Mouse (Mus musculus): ENCODE measurements around the gene Gal3st4. TPM values are rescaled to one million over a fixed set of nuclear protein-coding genes. Genes with fewer than 3 reads are reported as not detected.

Gal3st4 gene
- polyA plus RNA-seq, 1 experiment = not detected

DNA sequence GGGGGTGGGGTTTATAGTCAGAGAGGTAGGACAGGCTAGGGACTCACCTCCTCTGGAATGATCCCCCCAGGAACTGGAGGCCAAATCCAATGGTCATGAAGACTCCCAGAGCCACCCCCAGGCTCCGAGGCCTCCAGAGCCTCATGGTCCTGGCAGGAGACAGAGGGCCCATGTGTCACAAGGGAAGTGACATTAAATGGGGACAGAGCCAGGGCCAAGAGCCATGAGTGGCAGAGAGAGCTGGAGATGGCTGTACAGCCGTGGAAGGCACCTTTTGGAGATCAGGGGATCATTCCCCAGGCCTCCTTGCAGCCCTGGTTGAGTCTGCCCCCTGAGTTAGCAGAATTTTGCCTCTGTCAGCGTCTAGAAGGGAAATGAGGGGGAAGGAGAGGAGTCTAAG, 1.4 kb downstream of the Gal3st4 start:
- H3K4me2 ChIP-seq (ENCODE audit: low read depth) = no peak overlapping the region
- H3K4me3 ChIP-seq = no peak overlapping the region
- TF ChIP-seq TCF12 (IDR thresholded peaks at IDR 0.05; ENCODE audit: insufficient read depth, poor library complexity, severe bottlenecking) (no peak), MYOD1 (IDR thresholded peaks at IDR 0.05; ENCODE audit: control insufficient read depth in 1 of 3, insufficient read length in 2 of 3, low read depth in 2 of 3) (no peak), MAX (IDR thresholded peaks at IDR 0.05; ENCODE audit: low read depth) (no peak), E2F4 (IDR thresholded peaks at IDR 0.05; ENCODE audit: insufficient read depth) (no peak), CEBPB (IDR thresholded peaks at IDR 0.05; ENCODE audit: insufficient read depth, poor library complexity, severe bottlenecking) (no peak), SRF (IDR thresholded peaks at IDR 0.05; ENCODE audit: control insufficient read depth, insufficient read length, low read depth) (no peak), POLR2A (IDR thresholded peaks at IDR 0.05; ENCODE audit: insufficient read length, low read depth) (no peak), POLR2AphosphoS2 (IDR thresholded peaks at IDR 0.05; ENCODE audit: insufficient read length, low read depth) (no peak), REST (IDR thresholded peaks at IDR 0.05; ENCODE audit: insufficient read depth, insufficient read length) (no peak), TCF3 (IDR thresholded peaks at IDR 0.05; ENCODE audit: insufficient read length, low read depth) (no peak), USF1 (IDR thresholded peaks at IDR 0.05; ENCODE audit: low read depth) (no peak), MYOG (IDR thresholded peaks at IDR 0.05; ENCODE audit: control insufficient read depth in 1 of 3, insufficient read depth in 1 of 3, insufficient read length in 2 of 3, low read depth in 2 of 3) (no peak)
- peaks cover 25% of the 10 kb centered on the region for H3K27me3 ChIP-seq (ENCODE audit: control insufficient read depth, insufficient read depth, insufficient read length)
- no peaks in the 10 kb centered on the region for H3K79me2 ChIP-seq (ENCODE audit: control insufficient read depth, insufficient read depth)
- H3K36me3 ChIP-seq (ENCODE audit: control insufficient read depth, insufficient read depth) = no peaks in the 10 kb centered on the region
- no peak overlapping the region for H3ac ChIP-seq (ENCODE audit: control insufficient read depth, insufficient read length)

GRCm38 (mm10) chr5:138268980-138269379, 3.7 kb downstream of the Gal3st4 start:
- Histone ChIP-seq H3K79me2 (ENCODE audit: control insufficient read depth, insufficient read depth) (peaks cover 7% of the 10 kb centered on the region), H3K4me2 (ENCODE audit: low read depth) (no peak overlapping the region), H3ac (ENCODE audit: control insufficient read depth, insufficient read length) (no peak overlapping the region), H3K4me3 (no peak overlapping the region), H3K27me3 (ENCODE audit: control insufficient read depth, insufficient read depth, insufficient read length) (peaks cover 25% of the 10 kb centered on the region), H3K36me3 (ENCODE audit: control insufficient read depth, insufficient read depth) (no peaks in the 10 kb centered on the region)
- TF ChIP-seq CEBPB (IDR thresholded peaks at IDR 0.05; ENCODE audit: insufficient read depth, poor library complexity, severe bottlenecking) (no peak), MYOD1 (IDR thresholded peaks at IDR 0.05; ENCODE audit: control insufficient read depth in 1 of 3, insufficient read length in 2 of 3, low read depth in 2 of 3) (no peak), MYOG (IDR thresholded peaks at IDR 0.05; ENCODE audit: control insufficient read depth in 1 of 3, insufficient read depth in 1 of 3, insufficient read length in 2 of 3, low read depth in 2 of 3) (no peak), POLR2A (IDR thresholded peaks at IDR 0.05; ENCODE audit: insufficient read length, low read depth) (no peak), TCF3 (IDR thresholded peaks at IDR 0.05; ENCODE audit: insufficient read length, low read depth) (no peak), USF1 (IDR thresholded peaks at IDR 0.05; ENCODE audit: low read depth) (no peak), TCF12 (IDR thresholded peaks at IDR 0.05; ENCODE audit: insufficient read depth, poor library complexity, severe bottlenecking) (no peak), E2F4 (IDR thresholded peaks at IDR 0.05; ENCODE audit: insufficient read depth) (no peak), MAX (IDR thresholded peaks at IDR 0.05; ENCODE audit: low read depth) (no peak), POLR2AphosphoS2 (IDR thresholded peaks at IDR 0.05; ENCODE audit: insufficient read length, low read depth) (no peak), SRF (IDR thresholded peaks at IDR 0.05; ENCODE audit: control insufficient read depth, insufficient read length, low read depth) (no peak), REST (IDR thresholded peaks at IDR 0.05; ENCODE audit: insufficient read depth, insufficient read length) (no peak)

DNA sequence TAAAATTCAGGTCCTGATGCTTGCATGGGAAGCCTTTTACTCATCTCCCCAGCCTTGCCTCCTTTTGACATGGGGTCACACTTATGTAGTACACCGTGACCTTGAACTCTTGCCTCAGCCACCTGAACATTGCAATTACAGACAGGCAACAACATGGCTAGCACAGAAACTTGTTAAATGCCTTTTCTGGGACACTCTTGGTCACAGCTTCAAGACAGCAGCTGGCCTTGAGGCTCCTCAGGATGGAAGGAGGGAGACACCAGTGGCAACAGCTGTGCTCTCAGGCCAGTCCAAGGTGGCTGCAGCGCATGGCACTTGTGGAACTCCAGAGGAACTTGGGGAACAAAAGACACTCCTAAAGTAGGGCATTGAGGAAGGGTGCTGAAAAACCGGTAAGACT, 5.5 kb downstream of the Gal3st4 start:
- H3K4me3 ChIP-seq = no peak overlapping the region
- H3K36me3 ChIP-seq (ENCODE audit: control insufficient read depth, insufficient read depth) = no peaks in the 10 kb centered on the region
- H3K79me2 ChIP-seq (ENCODE audit: control insufficient read depth, insufficient read depth) = peaks cover 8% of the 10 kb centered on the region
- peaks cover 13% of the 10 kb centered on the region for H3K27me3 ChIP-seq (ENCODE audit: control insufficient read depth, insufficient read depth, insufficient read length)
- no peak overlapping the region for H3ac ChIP-seq (ENCODE audit: control insufficient read depth, insufficient read length)
- H3K4me2 ChIP-seq (ENCODE audit: low read depth) = no peak overlapping the region
- TF ChIP-seq CEBPB (IDR thresholded peaks at IDR 0.05; ENCODE audit: insufficient read depth, poor library complexity, severe bottlenecking) (no peak), TCF12 (IDR thresholded peaks at IDR 0.05; ENCODE audit: insufficient read depth, poor library complexity, severe bottlenecking) (no peak), MYOD1 (IDR thresholded peaks at IDR 0.05; ENCODE audit: control insufficient read depth in 1 of 3, insufficient read length in 2 of 3, low read depth in 2 of 3) (no peak), MAX (IDR thresholded peaks at IDR 0.05; ENCODE audit: low read depth) (no peak), SRF (IDR thresholded peaks at IDR 0.05; ENCODE audit: control insufficient read depth, insufficient read length, low read depth) (no peak), REST (IDR thresholded peaks at IDR 0.05; ENCODE audit: insufficient read depth, insufficient read length) (no peak), MYOG (IDR thresholded peaks at IDR 0.05; ENCODE audit: control insufficient read depth in 1 of 3, insufficient read depth in 1 of 3, insufficient read length in 2 of 3, low read depth in 2 of 3) (no peak), E2F4 (IDR thresholded peaks at IDR 0.05; ENCODE audit: insufficient read depth) (no peak), USF1 (IDR thresholded peaks at IDR 0.05; ENCODE audit: low read depth) (no peak), POLR2A (IDR thresholded peaks at IDR 0.05; ENCODE audit: insufficient read length, low read depth) (no peak), POLR2AphosphoS2 (IDR thresholded peaks at IDR 0.05; ENCODE audit: insufficient read length, low read depth) (no peak), TCF3 (IDR thresholded peaks at IDR 0.05; ENCODE audit: insufficient read length, low read depth) (no peak)

GRCm38 (mm10) chr5:138265712-138266111, 6.9 kb downstream of the Gal3st4 start:
- Histone ChIP-seq H3ac (ENCODE audit: control insufficient read depth, insufficient read length) (no peak overlapping the region), H3K27me3 (ENCODE audit: control insufficient read depth, insufficient read depth, insufficient read length) (no peaks in the 10 kb centered on the region), H3K4me3 (no peak overlapping the region), H3K36me3 (ENCODE audit: control insufficient read depth, insufficient read depth) (no peaks in the 10 kb centered on the region), H3K4me2 (ENCODE audit: low read depth) (no peak overlapping the region), H3K79me2 (ENCODE audit: control insufficient read depth, insufficient read depth) (peaks cover 8% of the 10 kb centered on the region)
- TF ChIP-seq POLR2A (IDR thresholded peaks at IDR 0.05; ENCODE audit: insufficient read length, low read depth) (no peak), SRF (IDR thresholded peaks at IDR 0.05; ENCODE audit: control insufficient read depth, insufficient read length, low read depth) (no peak), MAX (IDR thresholded peaks at IDR 0.05; ENCODE audit: low read depth) (no peak), USF1 (IDR thresholded peaks at IDR 0.05; ENCODE audit: low read depth) (no peak), E2F4 (IDR thresholded peaks at IDR 0.05; ENCODE audit: insufficient read depth) (no peak), CEBPB (IDR thresholded peaks at IDR 0.05; ENCODE audit: insufficient read depth, poor library complexity, severe bottlenecking) (no peak), POLR2AphosphoS2 (IDR thresholded peaks at IDR 0.05; ENCODE audit: insufficient read length, low read depth) (no peak)
